Mouse (Mus musculus): ENCODE measurements at regions not wholly inside any gene's neighbourhood (a gene's known extent, or its start where the extent isn't known, plus 50 kb on each side); places are given as distances from the start of the nearest gene placed in this dataset.
A peak's percentile ranks its signal among the peaks of the same experiment; 100 is the strongest.

DNA sequence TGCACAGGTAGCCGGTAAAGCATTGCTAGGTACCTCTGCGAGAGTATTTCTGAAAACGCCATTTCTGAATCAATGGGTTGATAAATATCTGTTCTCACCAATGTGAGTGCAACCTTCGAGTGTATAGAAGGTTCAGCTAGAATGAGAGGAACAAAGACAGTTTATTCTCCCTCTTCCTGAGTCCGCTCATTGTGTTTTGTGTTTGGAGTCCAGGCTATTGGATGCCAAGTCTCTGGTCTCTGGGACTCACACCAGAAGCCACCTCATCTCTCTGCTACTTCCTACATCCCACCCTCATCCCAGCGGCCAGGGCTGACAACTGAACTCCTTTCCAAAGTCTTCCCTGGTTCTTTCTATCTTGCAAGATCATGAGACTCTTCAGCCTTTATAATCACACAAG, 62.7 kb downstream of the Lrrc30 start:
- no peak for DNase-seq (ENCODE audit: low spot score)

DNA sequence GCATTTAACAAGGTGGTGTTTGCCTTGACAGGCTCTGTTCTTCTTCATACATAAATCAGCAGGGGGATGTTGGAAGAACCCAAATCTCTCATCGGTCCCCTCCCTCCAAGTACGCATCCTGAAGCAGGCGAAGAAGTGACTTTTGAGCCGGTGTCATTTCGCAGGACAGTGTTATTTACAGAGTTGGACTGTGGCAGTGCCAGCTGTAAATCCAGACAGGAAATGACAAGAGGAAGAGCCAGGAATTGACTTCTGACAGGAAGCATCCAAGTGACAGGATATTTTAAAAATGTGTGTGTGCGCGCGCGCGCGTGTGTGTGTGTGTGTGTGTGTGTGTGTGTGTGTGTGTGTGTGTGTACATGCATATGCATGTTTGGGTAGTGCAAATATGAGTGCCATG, 66.3 kb downstream of the Lrrc30 start:
- DNase-seq (ENCODE audit: low spot score): peak; percentile 30

DNA sequence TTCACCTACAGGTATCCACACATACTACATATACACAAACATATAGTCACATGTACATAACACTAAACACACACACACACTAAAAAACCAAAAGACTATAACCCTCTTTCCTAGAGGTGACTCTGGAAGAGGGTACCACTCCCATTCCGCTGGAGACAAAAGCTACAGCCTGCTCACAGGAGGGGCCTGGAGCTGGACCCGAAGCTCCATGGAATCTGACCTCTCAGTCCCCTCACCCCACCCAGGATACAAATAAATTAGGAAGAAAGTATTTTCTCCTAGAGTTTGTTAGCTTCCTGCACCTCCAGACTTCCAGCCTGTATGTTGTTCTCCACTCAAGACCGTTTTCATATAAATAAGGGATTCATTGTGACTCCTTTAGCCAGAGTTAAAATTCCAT, 66.8 kb downstream of the Lrrc30 start:
- DNase-seq (ENCODE audit: low spot score): peak; percentile 50

DNA sequence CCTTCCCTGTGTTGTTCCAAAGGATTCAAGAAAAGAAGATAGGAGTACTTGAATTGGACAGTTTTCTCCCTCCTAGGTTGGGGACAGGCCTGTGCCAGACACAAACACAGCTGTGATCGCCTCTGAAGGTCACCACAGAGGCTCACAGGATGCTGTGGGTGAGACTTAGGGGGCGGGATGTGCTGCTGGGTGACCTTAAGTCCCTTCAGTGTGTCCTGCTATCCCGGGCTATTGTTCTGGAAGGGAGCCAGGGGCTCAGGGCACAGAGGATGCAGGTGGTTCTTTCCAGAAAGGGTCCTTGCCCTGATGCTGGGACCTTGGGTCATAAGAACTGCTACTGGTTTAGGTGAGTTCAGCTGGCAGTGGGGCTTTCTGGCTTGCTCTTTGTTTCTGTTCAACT, 67.7 kb downstream of the Lrrc30 start:
- no peak for DNase-seq (ENCODE audit: low spot score)

DNA sequence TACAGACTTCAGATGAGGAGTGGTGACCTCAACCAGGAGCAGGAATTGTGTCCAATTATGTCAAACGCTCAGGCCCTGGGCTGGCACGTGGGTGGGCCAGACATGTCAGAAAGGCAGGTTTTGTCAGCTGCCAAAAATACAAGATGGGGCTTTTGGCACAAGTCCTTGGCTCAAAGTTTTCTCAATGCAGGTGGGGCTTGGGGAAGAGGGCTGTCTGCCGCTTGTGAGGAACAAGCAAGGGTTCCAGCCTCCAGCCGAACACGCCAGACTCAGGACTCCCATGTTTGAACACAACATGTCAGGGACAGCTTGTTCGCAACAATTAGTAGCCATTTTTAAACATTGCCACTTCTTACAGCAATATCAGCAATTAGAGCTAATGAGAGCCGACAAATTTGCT, 69.5 kb downstream of the Lrrc30 start:
- DNase-seq (ENCODE audit: low spot score): no peak

DNA sequence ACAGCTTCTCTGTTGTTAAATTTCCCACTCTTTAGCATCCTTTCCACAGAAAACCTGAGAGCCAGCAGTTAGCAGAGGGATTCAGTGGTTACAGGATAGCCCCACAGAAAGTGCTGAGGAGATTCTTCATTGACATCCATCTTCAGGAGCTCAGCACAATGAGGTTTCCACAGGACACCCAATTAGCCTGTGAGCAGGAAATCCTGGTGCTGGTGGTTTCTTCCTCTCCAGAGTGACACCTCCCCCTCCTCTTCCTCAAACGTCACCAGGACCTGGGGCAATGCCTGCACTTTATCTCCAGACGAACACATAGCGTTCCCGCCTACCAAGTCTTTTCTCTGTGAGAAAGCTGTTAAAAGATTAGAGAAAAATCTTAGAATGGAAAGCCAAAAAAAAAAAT, 70.7 kb downstream of the Lrrc30 start:
- peak; percentile 78 for DNase-seq (ENCODE audit: low spot score)

DNA sequence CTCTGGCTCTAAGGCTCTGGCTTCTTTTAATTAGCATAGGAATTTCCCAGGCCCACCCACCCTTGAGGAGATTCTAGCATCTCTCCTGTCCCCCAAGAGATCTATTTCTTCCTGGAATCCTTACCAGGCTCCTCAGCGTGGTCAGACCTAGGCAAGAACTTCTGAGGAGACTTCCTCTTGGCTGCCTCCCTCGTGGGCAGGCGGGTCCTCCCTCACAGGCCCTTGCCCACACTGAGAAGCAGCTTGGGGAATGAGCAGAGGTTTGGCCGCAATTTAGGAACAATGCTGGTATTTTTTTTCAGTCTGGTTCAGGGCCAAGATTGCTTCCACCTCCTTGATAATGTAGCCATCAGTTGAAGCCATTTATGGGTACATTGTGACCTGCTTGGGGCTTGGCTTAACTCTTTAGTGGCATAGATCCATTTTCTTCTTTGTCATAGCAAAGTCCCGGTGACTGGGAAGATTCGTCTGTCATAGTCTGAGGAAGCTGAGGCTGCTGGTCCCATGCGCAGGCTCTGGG, 75.1 kb downstream of the Lrrc30 start:
- DNase-seq (ENCODE audit: low spot score): no peak

DNA sequence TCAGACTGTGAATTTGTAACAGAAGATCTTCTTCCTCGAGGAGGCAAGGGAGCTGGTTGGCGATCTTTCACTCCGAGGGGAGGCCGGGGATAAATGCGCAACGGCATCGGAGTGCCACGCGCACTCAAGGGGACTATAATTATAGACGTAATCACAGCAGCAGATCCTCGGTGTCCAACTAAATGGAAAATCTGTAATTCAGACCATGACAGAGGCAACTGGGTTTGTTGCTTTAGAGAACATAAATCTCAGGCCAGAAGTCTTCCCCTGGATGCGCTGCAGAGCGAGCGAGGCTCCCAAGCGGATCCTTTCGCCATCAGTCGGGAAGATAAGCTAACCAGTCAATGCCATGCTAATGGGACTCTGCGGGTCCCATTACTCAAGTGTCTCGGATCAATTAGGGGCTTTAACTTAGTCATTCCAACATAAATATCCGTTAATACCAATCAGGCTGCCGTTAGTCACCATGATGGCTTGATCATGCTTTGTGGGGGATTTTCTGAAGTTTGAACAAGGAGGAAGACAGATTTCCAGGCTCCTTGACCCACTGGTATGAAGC, 79.9 kb downstream of the Lrrc30 start:
- DNase-seq (ENCODE audit: low spot score): no peak

DNA sequence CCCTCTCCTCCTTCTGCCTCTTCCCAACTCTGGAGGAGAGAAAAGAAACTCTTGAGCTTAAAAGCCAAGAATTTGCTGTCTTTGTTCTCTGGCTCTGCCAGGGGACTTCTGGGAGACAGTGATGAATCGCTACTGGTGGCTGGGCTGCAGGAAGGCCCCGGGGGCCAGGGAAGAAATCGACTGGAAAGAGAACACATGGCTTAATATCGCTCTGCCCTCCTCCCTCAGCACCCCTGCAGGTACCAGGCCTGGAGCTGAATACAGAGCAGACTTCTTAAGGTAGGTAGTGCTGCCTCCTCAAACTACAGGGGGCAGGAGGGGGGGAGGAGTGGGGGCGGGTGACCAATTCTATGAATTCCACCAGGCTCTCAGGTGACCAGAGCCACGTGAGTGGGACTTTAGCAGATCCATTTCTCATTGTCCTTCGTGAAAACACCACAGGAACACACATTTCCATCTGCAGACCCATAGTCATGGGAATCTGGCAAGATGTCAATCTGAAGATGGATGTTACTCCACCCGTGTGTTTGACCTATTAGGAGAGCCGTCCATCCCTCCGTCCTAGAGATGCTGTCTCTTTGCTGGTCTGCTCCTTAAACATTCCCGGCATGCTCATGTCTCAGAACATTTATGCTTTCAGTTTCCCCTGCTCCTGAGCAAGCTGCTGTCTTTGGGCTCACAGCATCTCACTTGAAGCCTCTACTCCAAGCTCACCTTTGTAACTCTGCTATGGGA, 83.4 kb downstream of the Lrrc30 start:
- no peak for DNase-seq (ENCODE audit: low spot score)

DNA sequence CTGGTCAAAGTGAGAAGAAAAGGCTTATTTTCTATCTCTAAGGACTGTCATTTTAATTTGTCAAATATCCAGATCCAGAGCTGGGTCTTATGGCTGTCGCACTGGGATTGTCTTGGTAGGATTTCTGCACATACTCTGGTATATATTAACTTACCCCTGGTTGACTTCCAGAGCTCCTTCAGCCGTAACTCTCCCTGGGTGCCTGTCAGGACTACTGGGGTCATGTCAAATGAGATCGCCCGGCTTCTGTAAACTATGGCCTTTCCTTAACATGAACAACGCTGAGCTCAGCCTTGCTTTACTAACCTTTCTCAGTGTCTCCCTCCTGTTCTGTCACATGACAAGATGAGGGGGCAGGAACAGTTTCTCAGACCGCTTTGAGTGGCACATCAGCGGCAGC, 88.1 kb downstream of the Lrrc30 start:
- DNase-seq (ENCODE audit: low spot score): no peak

DNA sequence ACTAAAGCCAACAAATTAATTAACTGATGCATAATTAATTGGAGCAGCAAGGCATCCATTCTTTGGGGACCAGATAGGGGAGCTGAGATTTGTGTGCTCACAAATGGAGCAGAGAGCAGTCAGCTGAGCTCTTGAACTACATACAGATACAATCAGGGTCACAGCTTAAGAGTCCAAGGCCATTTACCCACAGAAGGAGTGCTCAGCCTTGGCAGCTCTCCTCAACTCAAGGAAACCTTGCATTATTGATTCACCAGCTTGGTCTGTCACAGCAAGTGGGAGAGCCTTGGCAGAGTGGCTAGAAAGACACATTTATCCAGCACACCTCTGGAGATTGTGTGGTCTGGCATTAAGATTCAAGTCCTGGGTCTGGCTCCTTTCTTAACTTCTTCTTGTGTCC, 100.2 kb downstream of the Lrrc30 start:
- DNase-seq (ENCODE audit: low spot score): no peak

DNA sequence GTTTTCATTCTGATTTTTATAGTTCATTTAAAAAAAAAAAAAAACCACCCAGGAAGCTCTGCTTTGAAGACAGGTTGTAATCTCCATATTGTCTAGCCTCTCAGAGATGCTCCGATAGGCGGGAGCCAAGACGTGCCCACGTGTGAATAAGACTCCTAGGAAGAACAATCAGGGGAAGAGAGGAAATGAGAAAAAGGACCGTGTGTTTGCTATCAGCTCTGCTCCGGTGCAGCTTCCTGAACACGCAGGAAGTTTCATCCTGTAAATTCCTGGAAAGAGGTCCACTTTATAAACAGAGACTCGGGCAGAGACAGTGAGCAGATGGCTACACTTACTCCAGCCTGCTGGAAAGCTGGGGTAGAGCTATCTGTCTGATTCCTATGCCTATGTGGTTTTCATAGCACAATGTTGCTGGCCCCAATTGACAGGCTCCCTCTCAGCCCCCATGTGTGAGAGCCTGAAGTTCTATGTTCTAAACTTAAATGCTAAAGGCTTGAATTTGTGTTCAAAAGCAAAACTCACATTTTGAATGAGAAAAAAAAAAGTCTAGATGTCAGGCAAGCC, 111.6 kb downstream of the Lrrc30 start:
- no peak for DNase-seq (ENCODE audit: low spot score)

DNA sequence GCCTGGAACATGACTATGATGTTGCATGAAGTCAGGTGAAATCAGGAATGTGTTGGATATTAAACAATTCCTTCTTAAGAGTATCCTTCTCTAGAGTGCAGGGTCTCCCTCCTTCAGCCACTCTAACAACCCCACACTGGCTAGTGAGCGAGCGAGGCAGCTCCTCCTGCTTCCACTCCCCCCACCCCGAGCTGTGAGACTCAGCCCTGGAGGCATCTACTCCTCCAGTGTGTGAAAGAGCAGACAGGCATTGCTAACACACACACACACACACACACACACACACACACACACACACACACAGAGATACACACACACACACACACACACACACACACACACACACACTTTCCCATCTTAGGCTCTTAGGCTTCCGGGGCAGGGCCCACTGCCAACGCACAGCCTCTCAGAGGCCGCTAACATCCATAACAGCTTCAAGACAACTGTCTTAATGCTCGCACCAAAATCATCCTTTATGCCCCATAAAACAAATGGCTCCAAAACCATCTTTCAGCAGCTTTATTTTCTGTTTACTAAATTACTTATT, 116.8 kb downstream of the Lrrc30 start:
- DNase-seq (ENCODE audit: low spot score): no peak

DNA sequence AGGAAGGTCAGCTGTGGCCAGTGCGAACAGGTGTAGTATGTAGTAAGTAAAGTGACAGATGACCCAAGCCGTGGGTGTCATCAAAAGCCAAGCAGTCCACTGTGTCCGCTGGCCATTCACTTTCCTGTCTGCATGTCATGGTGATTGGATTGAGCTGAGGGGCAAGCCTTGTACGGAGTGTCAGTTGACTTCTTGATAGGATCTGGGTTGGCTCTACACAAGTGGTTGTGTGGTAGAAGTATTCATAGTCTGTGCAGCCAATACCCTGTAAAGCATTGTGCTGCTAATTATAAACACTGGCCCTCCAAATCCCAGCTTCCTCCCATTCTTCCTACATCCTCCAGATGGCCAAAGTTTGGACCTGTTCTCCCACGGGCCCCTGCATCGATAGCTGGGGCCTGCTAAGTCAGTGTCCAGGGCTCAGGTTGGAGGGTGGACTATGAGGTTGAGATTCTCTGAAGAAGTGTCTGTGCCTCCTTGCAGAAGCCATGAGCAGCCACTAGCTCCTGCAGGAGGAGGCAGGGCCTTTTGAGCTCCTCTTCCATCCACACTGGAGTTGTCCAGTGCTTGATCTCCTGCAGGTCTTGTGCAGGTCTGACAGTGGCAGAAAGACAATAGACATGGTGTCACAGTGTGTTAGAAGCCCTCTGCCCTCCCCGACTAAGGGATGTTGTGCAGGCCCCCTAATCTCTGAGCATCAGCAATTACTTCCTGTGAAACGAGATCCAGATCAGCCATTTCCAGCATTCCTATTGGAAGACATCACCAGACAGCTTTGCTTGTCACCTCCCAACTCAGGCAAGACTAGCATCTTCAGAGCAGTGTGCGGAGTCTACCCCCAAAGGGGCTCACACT, 117.9 kb downstream of the Lrrc30 start:
- DNase-seq (ENCODE audit: low spot score): peak; percentile 79

DNA sequence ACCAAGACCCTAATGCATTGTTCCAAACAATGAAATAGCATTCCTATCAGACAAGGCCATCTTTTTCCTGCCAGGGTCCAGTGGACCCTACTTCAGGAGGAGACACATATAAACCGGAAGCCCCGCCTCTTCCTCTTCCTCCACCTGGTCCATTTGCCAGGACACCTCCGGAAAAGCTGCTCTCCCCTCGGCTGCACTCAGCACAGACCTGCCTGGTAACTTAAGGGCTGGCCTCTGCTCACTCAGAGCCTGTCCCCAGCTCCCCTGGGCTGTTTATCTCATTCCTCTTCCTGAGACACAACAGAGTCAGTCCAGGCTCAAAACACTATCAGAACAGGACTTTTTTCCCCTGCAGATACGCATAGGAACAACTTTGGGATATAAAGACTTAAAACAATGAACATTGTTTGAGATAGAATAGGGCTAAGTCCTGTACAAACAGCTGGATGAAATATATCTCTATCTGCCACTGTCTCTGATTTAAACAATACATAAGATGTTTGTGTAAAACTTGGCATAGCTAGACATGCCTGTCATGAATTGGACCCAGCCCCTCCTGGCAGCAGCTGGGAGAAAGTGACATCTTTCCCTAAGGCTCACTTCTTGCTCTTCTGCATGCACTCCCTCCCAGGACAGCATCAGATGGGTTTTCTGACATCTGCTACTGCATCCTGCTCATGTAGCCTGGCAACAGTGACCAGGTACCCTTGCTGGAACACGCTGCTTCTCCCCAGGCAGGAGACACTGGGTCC, 119.6 kb downstream of the Lrrc30 start:
- DNase-seq (ENCODE audit: low spot score): peak; percentile 89

DNA sequence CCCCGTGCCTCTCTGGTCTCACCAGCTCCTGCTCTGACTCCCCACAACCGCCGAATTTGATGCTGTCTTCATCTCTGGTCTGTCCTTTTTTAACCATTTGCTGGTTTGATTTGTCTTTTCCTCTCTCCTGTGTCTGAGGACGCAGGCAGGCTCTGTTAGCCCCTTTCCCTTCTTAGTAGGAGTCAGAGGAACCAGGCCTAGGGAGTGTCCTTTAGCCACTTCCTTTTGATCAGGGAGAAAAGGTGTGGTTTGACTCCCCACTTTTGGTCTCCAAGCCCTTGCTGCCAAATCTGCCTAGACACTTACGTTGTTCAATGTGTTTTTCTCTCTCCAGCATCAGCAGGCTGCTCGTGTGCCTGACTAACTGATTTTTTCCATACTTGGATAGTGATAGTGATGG, 120.5 kb downstream of the Lrrc30 start:
- peak; percentile 60 for DNase-seq (ENCODE audit: low spot score)

DNA sequence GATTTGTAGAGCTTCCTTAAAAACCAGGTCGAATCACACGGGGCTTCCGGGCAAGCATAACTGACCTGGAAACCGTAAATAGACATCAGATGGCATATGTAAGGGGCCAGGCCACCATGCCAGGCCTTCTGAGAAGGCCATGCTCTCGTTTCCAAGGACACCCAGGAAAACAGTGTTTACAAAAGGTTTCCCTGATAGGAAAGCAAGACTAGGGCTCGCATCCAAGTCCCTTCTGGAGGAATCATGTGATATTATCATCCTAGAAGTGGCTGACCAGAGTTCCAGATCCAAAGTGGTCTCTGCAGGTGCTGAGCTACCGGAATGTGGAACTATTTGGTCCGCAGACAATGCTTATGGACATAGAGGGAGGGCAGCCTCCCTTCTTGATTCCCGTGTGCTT, 122.6 kb downstream of the Lrrc30 start:
- DNase-seq (ENCODE audit: low spot score): no peak

DNA sequence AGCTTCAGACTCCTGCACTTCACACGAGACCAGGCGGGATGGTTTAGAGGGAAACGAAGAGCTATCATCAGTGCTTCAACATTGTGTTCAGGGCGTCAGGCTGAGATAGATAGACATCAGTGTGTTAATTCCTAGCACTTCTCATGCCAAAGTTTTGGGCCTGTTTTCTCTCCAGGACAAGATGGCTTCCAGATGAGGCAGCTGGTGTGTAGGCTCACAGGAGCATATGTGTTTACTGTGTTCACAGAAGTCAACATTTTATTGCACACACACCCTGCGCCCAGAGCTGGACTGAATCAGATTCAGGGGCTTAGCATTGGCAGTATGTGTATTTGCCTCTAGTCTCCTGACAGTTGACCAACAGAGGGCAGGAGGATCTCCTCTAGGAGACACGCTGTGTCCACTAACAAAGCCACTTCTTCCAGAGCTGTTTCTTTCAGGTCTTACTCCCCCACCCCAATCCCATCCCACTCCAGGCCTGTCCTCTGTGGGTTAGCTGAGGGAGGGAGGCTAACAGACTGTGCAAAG, 123.4 kb downstream of the Lrrc30 start:
- no peak for DNase-seq (ENCODE audit: low spot score)

DNA sequence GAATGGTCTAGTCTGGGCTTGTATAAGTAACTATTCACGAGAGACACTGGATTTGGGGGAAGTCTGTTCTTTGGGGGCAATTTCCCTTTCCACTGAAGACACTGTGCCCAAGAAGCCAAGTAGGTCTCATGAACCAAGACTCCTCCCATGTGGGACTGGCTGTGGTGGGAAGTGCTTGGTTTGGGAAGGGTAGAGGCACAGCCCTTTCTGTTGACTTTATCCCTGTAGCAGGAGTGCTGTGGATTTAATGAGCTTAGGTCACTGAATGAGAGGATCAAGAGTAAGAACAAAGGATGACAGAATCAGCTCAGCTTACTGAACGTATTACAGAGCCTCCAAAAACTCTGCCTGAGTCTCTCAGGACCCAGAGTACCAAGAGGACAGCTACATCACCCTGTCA, 124.2 kb downstream of the Lrrc30 start:
- DNase-seq (ENCODE audit: low spot score): no peak

DNA sequence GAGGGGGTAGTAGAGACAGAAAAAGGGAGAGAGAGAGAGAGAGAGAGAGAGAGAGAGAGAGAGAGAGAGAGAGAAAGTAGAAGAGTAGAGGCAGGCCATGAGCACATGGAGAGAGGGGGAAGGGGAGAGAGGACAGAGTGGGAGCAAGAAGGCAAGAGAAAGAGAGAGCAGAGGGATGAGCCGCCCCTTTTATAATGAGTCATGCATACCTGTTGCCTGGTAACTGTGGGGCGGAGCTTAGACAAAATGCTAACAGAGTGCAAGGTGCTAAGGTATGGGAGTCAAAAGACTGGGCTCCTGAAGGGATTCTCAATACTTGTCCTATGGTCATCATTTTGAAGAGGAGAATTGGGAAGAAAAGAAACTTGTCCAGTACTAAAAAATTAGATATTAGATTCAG, 126.1 kb downstream of the Lrrc30 start:
- DNase-seq (ENCODE audit: low spot score): no peak

DNA sequence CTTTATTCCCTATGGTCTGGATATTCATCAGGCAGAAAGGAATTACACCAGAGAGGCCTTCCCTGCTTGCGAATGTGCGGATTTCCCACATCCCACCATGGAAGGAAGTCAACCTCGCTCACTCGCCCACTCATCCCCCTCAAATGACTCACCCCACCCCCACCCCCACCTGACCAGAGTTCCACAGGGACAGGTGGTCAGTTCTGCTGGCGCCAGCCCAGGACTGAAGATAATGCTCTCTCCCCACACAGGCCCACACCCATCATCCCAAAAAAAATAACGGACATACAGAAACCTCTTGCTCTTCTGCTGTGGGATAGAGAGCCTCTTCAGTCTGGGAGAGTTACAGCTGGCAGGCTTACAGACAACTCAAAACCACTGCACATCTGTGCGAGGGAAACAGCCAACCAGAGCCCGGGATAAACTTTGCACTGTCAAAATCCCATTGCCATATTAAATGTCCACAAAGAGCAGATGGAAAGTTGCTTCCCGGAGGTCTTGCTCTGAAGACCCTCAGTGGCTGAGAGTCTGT, 128.0 kb downstream of the Lrrc30 start:
- DNase-seq (ENCODE audit: low spot score): no peak
